Mouse (Mus musculus): Measurements from ENCODE around the gene Gm17949. TPM values are rescaled to one million over a fixed set of nuclear protein-coding genes. Genes with fewer than 3 reads are reported as not detected.

The Gm17949 gene
- 0.15 TPM in 1 of 2 replicates, not detected in the other for polyA plus RNA-seq (2021; fragmentation: Nextera tagmentation)
- long read RNA-seq, experiment 1, partial matches to known transcripts, result 0 of 1 reads
- long read RNA-seq, experiment 1, other reads (novel, unspliced or antisense), result 1 of 1 reads
- long read RNA-seq, experiment 2, partial matches to known transcripts, result 0 of 3 reads
- long read RNA-seq, experiment 2, other reads (novel, unspliced or antisense), result 3 of 3 reads

DNA sequence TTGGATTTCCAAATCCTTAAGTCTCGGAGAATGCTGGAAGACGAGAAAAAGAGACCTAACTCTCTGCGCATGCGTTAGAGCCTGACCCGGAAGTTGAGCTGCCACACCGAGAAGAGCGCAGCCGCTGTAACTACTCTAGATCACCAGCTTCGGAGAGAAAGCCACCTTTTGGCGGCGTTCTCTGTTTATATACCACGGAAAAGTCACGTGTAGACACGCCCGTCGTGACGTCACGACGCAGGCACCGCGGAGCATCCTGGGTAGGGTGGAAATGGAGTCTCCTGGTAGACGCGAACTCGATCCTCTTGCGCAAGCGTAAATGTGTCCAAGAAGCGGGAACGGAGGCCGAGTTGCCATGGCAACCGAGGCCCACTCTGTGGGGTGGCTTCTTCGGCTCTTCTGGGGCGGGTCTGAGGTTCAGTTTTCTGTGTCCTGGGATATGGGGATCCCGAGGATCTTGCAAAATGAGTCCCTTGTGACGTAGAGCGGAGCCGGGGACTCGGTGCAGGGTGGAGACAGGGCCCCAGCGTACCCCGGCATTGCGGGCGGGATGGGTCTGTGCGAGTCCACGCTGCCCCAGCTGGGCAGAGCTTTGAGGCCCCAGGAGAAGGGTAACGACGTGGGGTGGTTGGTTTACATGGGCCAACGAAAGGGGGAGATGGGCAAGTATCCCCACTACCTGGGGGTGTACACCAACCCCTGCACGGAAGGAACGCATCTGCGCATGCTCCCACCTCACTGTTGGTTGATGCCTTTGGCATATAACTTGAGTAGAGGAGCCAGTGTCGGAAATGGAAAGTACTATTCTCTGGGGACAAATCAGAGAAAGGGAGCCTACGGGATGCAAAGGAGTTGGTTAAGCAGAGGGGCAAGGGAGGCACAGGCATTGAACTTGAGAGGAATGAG, at the start of gene Gm17949, which contains the start of gene Gtf2f1:
TSS of gene Gm17949 (plus strand) at position 234 of the 906 bp plus-strand sequence.
TSS of gene Gtf2f1 (minus strand) at position 53 of the 906 bp plus-strand sequence.

DNA sequence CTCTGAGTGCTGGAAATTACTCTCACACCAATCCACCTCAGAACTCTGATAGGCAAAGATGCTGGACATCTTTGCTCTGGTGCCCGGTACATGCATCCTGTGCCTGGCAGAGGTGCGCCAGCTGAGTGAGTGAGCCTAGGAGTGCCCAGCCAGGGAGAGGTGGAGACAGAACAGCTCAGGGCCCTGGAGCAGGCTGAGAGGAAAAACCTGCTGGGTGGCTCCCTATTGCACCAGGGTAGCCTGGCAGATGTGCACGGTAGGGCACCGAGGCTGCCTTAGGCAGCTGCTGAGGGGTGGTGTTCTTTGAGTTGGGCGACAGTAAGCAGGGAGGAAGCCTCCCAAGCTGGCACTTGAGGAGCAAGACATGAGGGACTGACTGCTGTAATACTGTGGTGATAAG, 29.3 kb upstream of the Gm17949 start, which contains the start of gene Acer1:
TSS of gene Acer1 (minus strand) at position 114 of the 400 bp plus-strand sequence.

GRCm38 (mm10) chr17:56990115-56990746, 21.0 kb upstream of the Gm17949 start, which contains the start of gene Clpp:
TSS of gene Clpp (plus strand) at chr17:56990305.

GRCm38 (mm10) chr17:56997029-56997667, 14.1 kb upstream of the Gm17949 start, which contains the start of gene Alkbh7:
TSS of gene Alkbh7 (plus strand) at chr17:56997339.

GRCm38 (mm10) chr17:56999968-57000609, 11.2 kb upstream of the Gm17949 start, which contains the start of gene Pspn:
TSS of gene Pspn (minus strand) at chr17:57000018.

DNA sequence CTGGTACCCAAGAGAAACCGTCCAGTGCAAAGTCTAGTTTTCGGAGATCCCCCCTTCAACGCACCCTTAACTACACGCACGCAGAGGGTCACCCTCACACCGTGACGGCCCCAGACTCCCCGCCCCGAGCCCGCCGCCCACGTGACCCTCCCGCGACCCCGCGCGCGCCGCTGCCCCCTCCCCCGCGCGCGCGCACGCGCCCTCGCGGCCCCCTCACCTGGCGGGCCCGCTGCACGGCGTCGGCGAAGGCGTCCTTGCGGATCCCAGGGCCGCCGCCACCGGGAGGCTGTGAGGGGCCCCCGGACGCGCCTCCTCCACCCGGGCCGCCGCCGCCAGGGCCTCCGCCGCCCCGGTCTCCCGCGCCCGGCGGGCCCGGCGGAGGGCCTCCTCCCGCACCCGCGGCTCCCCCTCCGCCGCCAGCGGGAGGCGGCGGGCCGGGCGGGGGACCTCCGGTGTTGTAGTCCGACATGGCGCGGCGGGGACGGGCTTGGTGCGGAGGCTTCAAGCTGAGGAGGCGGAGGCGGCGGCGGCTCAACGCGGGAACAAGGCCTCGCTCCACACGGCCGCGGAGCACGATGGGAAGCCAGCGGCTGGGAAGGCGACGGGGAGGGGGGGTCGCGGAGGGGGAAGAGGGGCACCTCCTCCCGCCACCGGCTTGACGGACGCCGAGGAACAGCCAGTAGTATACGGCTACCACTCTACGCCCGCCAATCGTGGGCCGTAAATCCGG, 19.8 kb downstream of the Gm17949 start, which contains the start of gene Khsrp:
TSS of gene Khsrp (minus strand) at position 592 of the 730 bp plus-strand sequence.

GRCm38 (mm10) chr17:57041554-57041953, 30.3 kb downstream of the Gm17949 start, which contains the start of gene Slc25a41:
TSS of gene Slc25a41 (minus strand) at chr17:57041654.

GRCm38 (mm10) chr17:57058891-57059485, 47.7 kb downstream of the Gm17949 start, which contains the start of gene Crb3:
TSS of gene Crb3 (plus strand) at chr17:57059105.

DNA sequence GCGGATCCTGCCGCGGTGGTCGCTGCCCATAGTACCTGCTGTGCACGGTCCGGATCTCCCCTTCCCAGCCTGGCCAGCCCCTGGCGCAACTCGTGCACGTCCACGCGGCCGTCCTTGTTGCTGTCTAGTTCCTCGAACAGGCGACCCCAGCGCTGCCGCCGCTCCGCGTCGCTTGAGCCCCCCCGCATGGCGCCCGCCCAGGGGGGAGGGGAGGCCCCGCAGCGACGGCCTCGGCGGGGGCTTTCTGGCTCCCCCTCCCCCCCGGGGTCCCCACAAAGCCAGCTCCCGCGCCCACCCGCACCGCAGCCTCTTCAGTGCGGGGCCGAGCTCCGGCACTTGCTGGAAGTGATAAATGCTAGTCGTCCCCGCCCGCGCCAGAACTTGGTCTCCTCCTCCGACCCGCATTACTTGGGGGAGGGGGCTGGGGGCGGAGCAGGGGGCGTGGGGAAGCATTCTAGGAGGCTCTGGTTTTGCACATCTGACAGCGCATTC, 48.3 kb downstream of the Gm17949 start, which contains the start of gene Slc25a23:
TSS of gene Slc25a23 (minus strand) at position 378 of the 492 bp plus-strand sequence.

Other genes with a start within 250 kb of the Gm17949 start
- 22.2 and 22.6 TPM in 2 replicates for gene Dus3l, start 246.7 kb upstream of the Gm17949 start, polyA plus RNA-seq (2021; fragmentation: Nextera tagmentation)
- gene Prr22, start 241.2 kb upstream of the Gm17949 start, polyA plus RNA-seq (2021; fragmentation: Nextera tagmentation), result 0.14 TPM in 1 of 2 replicates, not detected in the other
- 1.8 and 2.1 TPM in 2 replicates for gene Rfx2, start 180.5 kb upstream of the Gm17949 start, polyA plus RNA-seq (2021; fragmentation: Nextera tagmentation)
- not detected in 2 replicates for gene Acsbg2, start 137.0 kb upstream of the Gm17949 start, polyA plus RNA-seq (2021; fragmentation: Nextera tagmentation)
- gene 1700061G19Rik, start 136.0 kb upstream of the Gm17949 start, polyA plus RNA-seq (2021; fragmentation: Nextera tagmentation), result 0.15 and 0.34 TPM in 2 replicates
- 7.0 and 7.7 TPM in 2 replicates for gene Mllt1, start 76.1 kb upstream of the Gm17949 start, polyA plus RNA-seq (2021; fragmentation: Nextera tagmentation)
- not detected in 2 replicates for gene Acer1, start 29.3 kb upstream of the Gm17949 start, polyA plus RNA-seq (2021; fragmentation: Nextera tagmentation)
- gene Clpp, start 21.2 kb upstream of the Gm17949 start, polyA plus RNA-seq (2021; fragmentation: Nextera tagmentation), result 228 and 229 TPM in 2 replicates
- gene Alkbh7, start 14.1 kb upstream of the Gm17949 start, polyA plus RNA-seq (2021; fragmentation: Nextera tagmentation), result 58.9 and 60.0 TPM in 2 replicates
- not detected in 2 replicates for gene Pspn, start 11.5 kb upstream of the Gm17949 start, polyA plus RNA-seq (2021; fragmentation: Nextera tagmentation)
- 70.4 and 72.9 TPM in 2 replicates for gene Gtf2f1, start 181 bp upstream of the Gm17949 start, polyA plus RNA-seq (2021; fragmentation: Nextera tagmentation)
- 3.2 and 3.4 TPM in 2 replicates for gene Khsrp, start 20.1 kb downstream of the Gm17949 start, polyA plus RNA-seq (2021; fragmentation: Nextera tagmentation)
- not detected in 2 replicates for gene Slc25a41, start 30.2 kb downstream of the Gm17949 start, polyA plus RNA-seq (2021; fragmentation: Nextera tagmentation)
- gene Crb3, start 47.6 kb downstream of the Gm17949 start, polyA plus RNA-seq (2021; fragmentation: Nextera tagmentation), result 1.5 and 8.4 TPM in 2 replicates
- 37.6 and 49.0 TPM in 2 replicates for gene Slc25a23, start 48.4 kb downstream of the Gm17949 start, polyA plus RNA-seq (2021; fragmentation: Nextera tagmentation)
- 0.68 and 1.0 TPM in 2 replicates for gene Dennd1c, start 67.0 kb downstream of the Gm17949 start, polyA plus RNA-seq (2021; fragmentation: Nextera tagmentation)
- gene Tubb4a, start 76.3 kb downstream of the Gm17949 start, polyA plus RNA-seq (2021; fragmentation: Nextera tagmentation), result 597 and 759 TPM in 2 replicates
- 0.63 and 1.1 TPM in 2 replicates for gene Tnfsf9, start 93.9 kb downstream of the Gm17949 start, polyA plus RNA-seq (2021; fragmentation: Nextera tagmentation)
- 0.46 and 0.78 TPM in 2 replicates for gene Cd70, start 138.3 kb downstream of the Gm17949 start, polyA plus RNA-seq (2021; fragmentation: Nextera tagmentation)
- not detected in 2 replicates for gene Tnfsf14, start 182.7 kb downstream of the Gm17949 start, polyA plus RNA-seq (2021; fragmentation: Nextera tagmentation)
- gene C3, start 216.7 kb downstream of the Gm17949 start, polyA plus RNA-seq (2021; fragmentation: Nextera tagmentation), result 0.72 and 1.1 TPM in 2 replicates
- gene Gpr108, start 237.0 kb downstream of the Gm17949 start, polyA plus RNA-seq (2021; fragmentation: Nextera tagmentation), result 22.7 and 26.0 TPM in 2 replicates
- 3.2 and 4.0 TPM in 2 replicates for gene Trip10, start 238.0 kb downstream of the Gm17949 start, polyA plus RNA-seq (2021; fragmentation: Nextera tagmentation)

All from layer of hippocampus, adult 6 months (tissue).